17 mouse cellular contexts compared by ENCODE assay signal in genomic region chr16:97956011-97956410, GRCm38 (mm10).
"Had no signal": no experiment of that assay in that cellular context is flagged by ENCODE, and none has a peak within 500 bp of the region (broad histone marks: within the 10 kb centered on the region; RNA-seq: fewer than 3 reads in every experiment).

No protein-coding gene starts in this region.

- H3K27me3 ChIP-seq: neural tube, embryonic 12.5 days; neural tube, embryonic 13.5 days; neural tube, embryonic 15.5 days; stomach, embryonic 15.5 days had no signal

- DNase-seq: retina, postnatal 1 day; right cerebral cortex, adult 18-20 months; right cerebral cortex, postnatal 14 days; right cerebral cortex, postnatal 25 days; right cerebral cortex, postnatal 4 days; spleen, adult 18-20 months; thymus, adult 18-20 months; thymus, adult 2 months; thymus, postnatal 14 days; thymus, postnatal 25 days; thymus, postnatal 36 days; thymus, postnatal 4 days had no signal

- H3K4me1 ChIP-seq: neural tube, embryonic 12.5 days had no signal

- H3K9me3 ChIP-seq: neural tube, embryonic 12.5 days; neural tube, embryonic 13.5 days; neural tube, embryonic 15.5 days; stomach, embryonic 15.5 days had no signal

- H3K27ac ChIP-seq: neural tube, embryonic 12.5 days; neural tube, embryonic 13.5 days; neural tube, embryonic 15.5 days; stomach, embryonic 15.5 days; stomach, postnatal 0 days had no signal

- H3K4me3 ChIP-seq: neural tube, embryonic 12.5 days; neural tube, embryonic 13.5 days; neural tube, embryonic 15.5 days; stomach, embryonic 15.5 days had no signal
